Mouse (Mus musculus): ENCODE data around the gene Gm20431. TPM values are rescaled to one million over a fixed set of nuclear protein-coding genes. Genes with fewer than 3 reads are reported as not detected.

Gm20431 gene
- polyA plus RNA-seq, 2 experiments from 2014 or later: not detected

GRCm38 (mm10) chr2:167596726-167597491, 64.4 kb downstream of the Gm20431 start:
- ATAC-seq: no peak

- no peak for ATAC-seq
These were observed 65.0 kb downstream of the Gm20431 start for GRCm38 (mm10) chr2:167596262-167596661.

GRCm38 (mm10) chr2:167595761-167596171, 65.5 kb downstream of the Gm20431 start:
- no peak for ATAC-seq

GRCm38 (mm10) chr2:167594444-167594934, 66.8 kb downstream of the Gm20431 start:
- ATAC-seq: no peak

GRCm38 (mm10) chr2:167593551-167594250, 67.6 kb downstream of the Gm20431 start:
- ATAC-seq: no peak

- ATAC-seq: peak; percentile 90
These were observed 72.3 kb downstream of the Gm20431 start for GRCm38 (mm10) chr2:167588774-167589577.

- no peak for ATAC-seq
These were observed 74.3 kb downstream of the Gm20431 start for GRCm38 (mm10) chr2:167586976-167587375.

- ATAC-seq: no peak
These were observed 75.3 kb downstream of the Gm20431 start for GRCm38 (mm10) chr2:167586041-167586440.

GRCm38 (mm10) chr2:167585273-167585672, 76.0 kb downstream of the Gm20431 start:
- ATAC-seq: no peak

GRCm38 (mm10) chr2:167583161-167583952, 77.9 kb downstream of the Gm20431 start:
- ATAC-seq: no peak

GRCm38 (mm10) chr2:167578521-167578920, 82.8 kb downstream of the Gm20431 start:
- ATAC-seq: no peak

GRCm38 (mm10) chr2:167577186-167577785, 84.0 kb downstream of the Gm20431 start:
- ATAC-seq: no peak

- no peak for ATAC-seq
These were observed 85.1 kb downstream of the Gm20431 start for GRCm38 (mm10) chr2:167576121-167576620.

GRCm38 (mm10) chr2:167575581-167575980, 85.7 kb downstream of the Gm20431 start:
- no peak for ATAC-seq

GRCm38 (mm10) chr2:167574814-167575213, 86.5 kb downstream of the Gm20431 start:
- no peak for ATAC-seq

- no peak for ATAC-seq
These were observed 89.7 kb downstream of the Gm20431 start for GRCm38 (mm10) chr2:167571442-167572220.

- ATAC-seq: no peak
These were observed 90.5 kb downstream of the Gm20431 start for GRCm38 (mm10) chr2:167570815-167571214.

GRCm38 (mm10) chr2:167569934-167570651, 91.2 kb downstream of the Gm20431 start:
- no peak for ATAC-seq

GRCm38 (mm10) chr2:167568112-167568511, 93.2 kb downstream of the Gm20431 start:
- no peak for ATAC-seq

- no peak for ATAC-seq
These were observed 95.6 kb downstream of the Gm20431 start for GRCm38 (mm10) chr2:167565682-167566081.

Measured in CD4-positive, CD25-positive, alpha-beta regulatory T cell, adult 4 months (primary cell).